Mouse (Mus musculus): ENCODE data around the gene Phf20. TPM values are rescaled to one million over a fixed set of nuclear protein-coding genes. Genes with fewer than 3 reads are reported as not detected.

Gene Phf20
- 95.7 TPM for polyA plus RNA-seq (2017; shearing (Covaris generic))

GRCm38 (mm10) chr2:156196302-156197128 lies at the start of gene Phf20:
TSS of gene Phf20 (plus strand) at chr2:156196466.

GRCm38 (mm10) chr2:156180094-156180821 lies 16.0 kb upstream of the Phf20 start, which contains the start of gene Rbm39:
TSS of gene Rbm39 (minus strand) at chr2:156180238.

DNA sequence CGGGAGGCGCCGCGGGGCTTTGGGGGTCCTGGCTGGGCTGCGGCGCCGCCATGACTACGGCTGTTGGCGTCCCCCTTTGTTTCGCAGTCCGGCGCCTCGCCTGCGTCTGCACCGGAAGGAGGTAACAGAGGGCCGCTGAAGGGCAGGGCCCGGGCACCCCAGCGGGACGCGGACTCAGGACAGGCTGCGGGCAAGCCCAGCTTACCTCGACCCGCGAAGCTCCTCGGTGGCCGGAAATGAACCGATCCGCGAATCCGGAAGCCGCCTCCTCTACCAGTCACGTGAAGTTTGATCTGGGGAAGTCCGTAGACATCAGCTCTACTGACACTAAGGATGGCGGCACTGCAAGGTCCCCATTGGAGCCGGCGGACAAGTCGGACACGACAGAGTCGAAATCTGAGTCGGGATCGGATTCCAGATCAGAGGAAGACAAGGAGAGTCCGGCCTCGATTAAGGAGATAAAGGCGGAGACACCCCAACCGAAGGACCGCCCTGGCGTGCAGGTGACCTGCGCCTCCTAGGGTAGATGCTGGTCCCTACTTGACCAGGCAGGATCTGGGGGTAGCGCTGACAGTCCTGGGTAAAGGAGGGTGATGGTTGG lies 116.1 kb downstream of the Phf20 start, which contains the start of the genes Cnbd2 and Scand1:
TSS of gene Cnbd2 (plus strand) at position 3 of the 601 bp plus-strand sequence.
TSS of gene Scand1 (minus strand) at position 408 of the 601 bp plus-strand sequence.

Other genes starting within 250 kb of the Phf20 start
- gene Cep250, start 240.0 kb upstream of the Phf20 start, polyA plus RNA-seq (2017; shearing (Covaris generic)): 60.0 TPM
- 1.8 TPM for gene 6430550D23Rik, start 188.5 kb upstream of the Phf20 start, polyA plus RNA-seq (2017; shearing (Covaris generic))
- gene Ergic3, start 188.4 kb upstream of the Phf20 start, polyA plus RNA-seq (2017; shearing (Covaris generic)): 165 TPM
- not detected for gene Fer1l4, start 143.5 kb upstream of the Phf20 start, polyA plus RNA-seq (2017; shearing (Covaris generic))
- gene Spag4, start 131.3 kb upstream of the Phf20 start, polyA plus RNA-seq (2017; shearing (Covaris generic)): 0.14 TPM
- gene Cpne1, start 84.5 kb upstream of the Phf20 start, polyA plus RNA-seq (2017; shearing (Covaris generic)): 108 TPM
- 55.1 TPM for gene Rbm12, start 84.5 kb upstream of the Phf20 start, polyA plus RNA-seq (2017; shearing (Covaris generic))
- gene Gm28036, start 69.4 kb upstream of the Phf20 start, polyA plus RNA-seq (2017; shearing (Covaris generic)): 35.0 TPM
- gene Romo1, start 52.4 kb upstream of the Phf20 start, polyA plus RNA-seq (2017; shearing (Covaris generic)): 228 TPM
- 66.3 TPM for gene Nfs1, start 52.3 kb upstream of the Phf20 start, polyA plus RNA-seq (2017; shearing (Covaris generic))
- gene Rbm39, start 16.2 kb upstream of the Phf20 start, polyA plus RNA-seq (2017; shearing (Covaris generic)): 789 TPM
- gene Cnbd2, start 115.8 kb downstream of the Phf20 start, polyA plus RNA-seq (2017; shearing (Covaris generic)): 5.6 TPM
- 10.2 TPM for gene Scand1, start 116.2 kb downstream of the Phf20 start, polyA plus RNA-seq (2017; shearing (Covaris generic))
- 2.1 TPM for gene Epb41l1, start 224.4 kb downstream of the Phf20 start, polyA plus RNA-seq (2017; shearing (Covaris generic))